Mouse (Mus musculus) NIH3T3 (cell line): ENCODE data around the gene Wdr46.
"Not testable (repeated sequence)": the region's sequence is repeated elsewhere in the genome, so short reads cannot be mapped to it uniquely, and the experiment has no call there.

Experiments
- DNase-seq: peaks from one replicate; pipeline ENCODE4 v3.0.0-alpha.2; 2012; ENCODE audit warnings: low read depth

Wdr46 gene

DNA sequence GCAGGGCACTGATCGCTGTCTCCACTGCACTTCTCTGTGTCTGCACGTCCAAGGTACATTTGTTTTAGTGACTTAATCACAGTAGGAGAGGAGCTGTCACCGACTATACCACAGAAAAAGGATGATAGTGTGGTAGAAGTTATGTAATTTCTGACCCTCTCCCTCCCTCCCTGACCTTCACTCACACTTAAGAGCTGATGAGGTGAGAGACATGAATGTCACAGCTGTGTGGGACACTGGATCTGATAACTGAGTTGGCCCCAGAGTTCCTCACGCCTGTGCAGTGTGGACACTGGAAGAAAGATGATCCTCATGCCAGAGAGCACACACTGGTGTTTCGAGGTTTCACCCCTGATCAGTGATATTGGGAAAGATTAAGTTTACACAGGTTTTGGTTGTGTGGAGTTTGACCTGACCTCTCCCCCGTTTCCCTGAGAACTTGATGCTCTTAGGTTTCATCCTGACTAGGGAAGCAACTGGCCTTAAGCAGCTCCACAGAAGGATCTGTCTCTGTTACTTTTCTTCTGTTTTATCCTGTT lies 39.1 kb downstream of the Wdr46 start:
- DNase-seq = no peak

DNA sequence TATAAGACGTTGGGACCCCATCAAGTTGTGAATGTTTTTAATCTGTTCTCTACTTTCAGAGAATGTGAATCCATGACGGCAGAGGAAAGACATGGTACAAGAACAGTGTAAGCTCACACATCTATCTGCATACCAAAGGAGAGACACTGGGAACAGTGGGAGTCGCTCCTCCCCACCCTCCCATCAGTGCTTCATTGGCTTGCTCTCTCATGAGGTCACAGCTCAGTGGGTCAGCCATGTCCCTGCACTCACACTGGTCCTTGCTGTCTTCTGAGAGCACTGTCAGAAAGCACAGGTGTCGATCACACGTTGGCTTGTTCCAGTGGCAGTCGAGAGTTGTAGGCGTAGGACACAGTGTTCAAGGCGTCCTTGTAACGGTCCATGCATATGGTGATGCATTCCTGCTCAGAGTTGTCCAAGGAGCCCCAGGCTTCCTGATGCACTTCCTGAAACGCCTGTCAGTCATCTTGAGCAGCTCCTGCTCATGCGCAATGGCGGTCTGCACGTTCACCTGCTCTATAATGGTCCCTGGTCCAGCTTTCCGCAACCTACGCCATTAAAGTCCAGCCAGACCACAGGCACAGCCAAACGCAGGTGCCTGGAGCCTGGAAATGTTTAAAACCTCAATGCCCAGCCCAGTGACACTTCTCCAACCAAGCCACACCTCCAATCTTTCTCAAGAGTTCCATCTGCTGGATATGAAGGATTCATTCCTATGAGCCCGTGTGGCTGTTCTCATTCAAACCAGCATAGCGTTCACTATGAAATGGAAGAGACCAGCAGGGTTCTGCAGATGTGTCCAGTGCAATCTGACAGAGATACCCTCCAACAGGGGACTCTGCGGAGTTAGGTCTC lies 39.9 kb downstream of the Wdr46 start:
- no peak for DNase-seq

DNA sequence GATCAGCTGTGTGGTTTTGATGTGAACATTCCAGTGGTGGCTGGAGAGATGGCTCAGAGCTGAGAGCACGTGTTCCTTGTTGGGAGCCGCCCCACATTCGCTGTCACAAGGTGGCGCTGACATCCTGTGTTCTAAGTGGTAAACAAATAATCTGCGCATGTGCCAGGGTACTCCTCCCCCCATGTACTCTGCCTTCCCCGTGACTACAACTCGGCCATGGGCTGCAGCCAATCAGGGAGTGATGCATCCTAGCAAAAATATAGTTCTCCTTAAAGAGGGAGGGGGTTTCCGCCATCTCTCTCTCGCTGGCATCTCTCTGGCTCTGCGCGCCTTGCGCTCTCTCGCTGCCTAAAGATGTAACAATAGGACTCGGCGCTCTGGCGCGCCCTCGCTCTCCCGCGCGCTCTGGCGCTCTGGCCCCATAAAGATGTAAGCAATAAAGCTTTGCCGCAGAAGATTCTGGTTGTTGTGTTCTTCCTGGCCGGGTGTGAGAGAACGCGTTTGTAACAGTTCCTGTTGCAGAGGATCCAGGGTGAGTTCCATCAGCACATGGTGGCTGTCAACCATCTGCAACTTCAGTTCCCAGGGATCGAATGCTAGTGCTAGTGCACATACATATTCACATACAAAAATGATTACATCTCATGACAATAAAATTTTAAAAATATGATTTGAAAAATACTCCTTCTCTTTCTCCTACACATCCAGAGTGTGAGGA lies 40.9 kb downstream of the Wdr46 start:
- not testable (repeated sequence) for DNase-seq

DNA sequence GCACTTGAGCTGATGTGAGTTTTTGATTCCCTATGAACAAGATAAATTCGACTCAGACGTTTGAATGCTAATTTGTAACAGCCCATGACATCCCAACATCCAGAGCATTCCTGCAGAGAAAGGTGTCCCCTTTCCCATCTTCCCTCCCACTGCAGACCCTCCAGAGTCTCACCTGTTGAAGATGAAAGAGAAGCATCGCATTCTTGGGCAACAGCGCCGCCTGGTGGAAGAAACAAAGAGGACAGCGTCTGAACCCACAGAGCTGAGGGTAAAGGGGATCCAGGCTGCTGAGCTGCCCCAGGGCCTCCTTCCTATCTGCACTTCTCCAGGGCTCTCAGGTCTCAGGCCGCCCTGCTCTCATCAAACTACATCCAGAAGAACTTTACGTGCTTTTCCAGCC lies 41.7 kb downstream of the Wdr46 start:
- DNase-seq = not testable (repeated sequence)

DNA sequence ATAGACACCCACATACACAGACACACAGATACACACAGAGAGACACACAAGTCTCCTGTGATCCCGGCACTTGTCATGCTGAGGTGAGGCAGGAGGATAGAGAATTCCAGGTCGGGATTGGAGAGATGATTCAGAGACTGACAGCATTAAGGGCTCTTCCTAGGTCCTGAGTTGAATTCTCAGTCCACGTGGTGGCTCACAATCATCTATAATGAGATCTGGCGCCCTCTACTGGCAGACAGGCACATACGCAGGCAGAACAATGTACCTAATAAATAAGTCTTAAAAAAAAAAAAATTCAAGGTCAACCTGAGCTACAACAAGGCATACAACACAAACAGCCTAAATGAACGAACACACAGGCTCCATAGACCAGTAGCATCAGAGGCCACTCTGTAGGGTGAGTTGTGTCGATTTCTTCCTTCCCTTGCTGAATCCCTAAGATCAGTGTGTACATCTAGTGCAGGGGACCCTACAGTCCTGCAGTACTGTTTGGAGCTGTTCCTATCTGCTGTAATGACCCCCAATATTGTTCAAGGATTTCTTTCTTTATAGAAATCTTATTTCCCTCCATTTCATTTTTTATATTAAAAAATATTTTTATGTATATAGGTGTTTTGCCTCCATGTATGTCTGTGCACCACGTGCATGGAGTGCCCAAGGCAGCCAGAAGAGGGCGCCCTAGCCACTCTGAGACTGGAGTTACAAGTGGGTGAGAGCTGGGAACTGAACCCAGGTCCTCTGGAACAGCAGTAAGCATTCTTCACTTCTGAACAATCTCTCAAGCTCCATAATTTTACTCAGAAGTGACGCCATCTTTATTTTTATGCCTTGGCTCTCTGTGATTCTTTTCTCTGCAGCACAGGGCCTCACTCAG lies 51.6 kb downstream of the Wdr46 start:
- peak; percentile 91 for DNase-seq

DNA sequence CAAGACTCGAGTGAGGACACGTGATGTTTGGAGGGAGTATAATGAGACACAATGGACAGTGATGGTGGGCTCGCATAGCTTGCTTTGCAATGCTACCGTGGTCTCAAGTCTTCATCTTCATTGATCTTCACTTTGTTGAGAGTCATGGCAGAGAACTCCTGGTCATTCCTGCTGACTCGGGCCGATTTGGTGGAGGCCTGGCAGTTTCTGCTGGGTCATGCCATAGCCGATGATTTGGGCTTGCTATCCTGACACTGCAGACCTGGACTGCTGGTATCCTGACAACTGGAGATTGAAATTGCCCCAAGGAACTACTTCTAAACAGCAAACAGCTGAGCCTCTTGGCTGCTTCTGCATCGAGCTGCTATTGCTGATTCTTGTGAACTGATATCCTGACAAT lies 54.5 kb downstream of the Wdr46 start:
- no peak for DNase-seq

DNA sequence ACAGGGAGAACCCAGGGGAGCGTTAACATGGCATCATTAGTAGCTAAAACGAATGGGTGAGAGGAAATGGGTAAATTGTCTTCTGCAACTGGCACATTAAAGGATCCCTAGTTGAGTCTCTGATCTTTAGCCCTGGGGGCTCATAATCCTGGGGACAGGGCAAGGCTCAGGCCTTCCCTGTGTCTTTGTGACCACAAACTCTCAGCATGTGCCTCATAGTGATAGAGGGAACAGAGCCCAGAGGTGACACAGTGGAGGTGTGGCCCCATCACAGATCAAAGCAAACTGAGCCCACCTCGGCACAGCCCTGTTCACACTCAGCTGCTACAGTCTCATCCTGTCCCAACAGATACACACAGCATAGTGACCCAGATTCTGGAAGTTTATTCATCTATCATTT lies 55.2 kb downstream of the Wdr46 start:
- DNase-seq = no peak

DNA sequence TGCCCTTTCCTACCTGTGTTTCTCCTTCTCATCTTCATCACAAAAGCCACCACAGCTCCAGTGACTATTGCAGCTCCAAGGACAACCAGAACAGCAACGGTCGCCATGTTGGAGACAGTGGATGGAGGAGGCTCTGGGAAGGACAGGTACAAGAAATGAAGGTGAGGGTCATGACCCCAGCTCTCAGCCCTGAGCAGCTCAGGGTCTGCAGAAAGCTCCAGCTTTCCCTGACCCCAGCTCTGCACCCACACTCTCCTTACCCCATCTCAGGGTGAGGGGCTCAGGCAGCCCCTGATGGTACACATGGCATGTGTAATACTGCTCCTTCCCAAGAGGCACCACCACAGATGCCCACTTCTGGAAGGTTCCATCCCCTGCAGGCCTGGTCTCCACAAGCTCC lies 56.6 kb downstream of the Wdr46 start:
- DNase-seq = not testable (repeated sequence)

DNA sequence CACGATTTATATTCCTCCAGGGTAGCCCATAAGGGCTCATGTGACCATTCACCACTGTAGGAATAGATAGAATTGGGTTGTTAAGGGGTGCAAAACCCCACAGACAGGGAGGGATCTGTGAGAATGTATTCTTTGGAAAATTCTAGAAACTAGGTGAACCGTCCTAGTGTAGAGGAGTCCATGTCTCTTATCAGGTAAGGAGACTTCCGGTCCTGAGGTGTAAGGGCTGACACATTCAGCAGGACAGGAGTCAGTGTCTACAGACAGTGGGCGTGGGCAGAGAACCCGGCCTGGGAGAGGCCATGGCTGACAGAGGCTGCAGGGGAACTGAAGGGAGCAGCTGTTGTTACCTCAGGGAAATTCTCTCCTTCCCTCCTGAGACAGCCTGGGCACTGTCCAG lies 58.2 kb downstream of the Wdr46 start:
- not testable (repeated sequence) for DNase-seq
